Mouse (Mus musculus) limb, embryonic 13.5 days (tissue): ENCODE data around the gene Slc6a16. TPM values are rescaled to one million over a fixed set of nuclear protein-coding genes. Genes with fewer than 3 reads are reported as not detected.

Experiments used
- ATAC-seq: fragments of 200-750 bp; cut with Nextera tagmentation; 2 replicates; pipeline ENCODE4 v1.8.0; 2017; ENCODE audit warnings: low read depth, moderate number of reproducible peaks, moderate TSS enrichment; ENCODE audit not compliant: low FRiP score
- H3K27ac ChIP-seq: fragments of 300-500 bp; sonication (generic); 2 replicates; pipeline ENCODE4 v1.5.1; 2015; ENCODE audit warnings: inconsistent platforms, mild to moderate bottlenecking, moderate library complexity
- H3K27me3 ChIP-seq: fragments of 300-500 bp; sonication (generic); 2 replicates; pipeline ENCODE4 v1.6.1; 2015; ENCODE audit warnings: mild to moderate bottlenecking, inconsistent platforms
- H3K36me3 ChIP-seq: fragments of 300-500 bp; sonication (generic); 2 replicates; pipeline ENCODE4 v1.6.1; 2015; ENCODE audit warnings: inconsistent platforms, mild to moderate bottlenecking, moderate library complexity
- H3K4me1 ChIP-seq: fragments of 300-500 bp; sonication (generic); 2 replicates; pipeline ENCODE4 v1.6.1; 2015; ENCODE audit warnings: inconsistent platforms
- H3K4me2 ChIP-seq: fragments of 300-500 bp; sonication (generic); replicated peaks from 2 replicates; pipeline ENCODE4 v1.6.1; 2015; ENCODE audit warnings: inconsistent platforms, mild to moderate bottlenecking, moderate library complexity
- H3K4me3 ChIP-seq: fragments of 300-500 bp; sonication (generic); 2 replicates; pipeline ENCODE4 v1.5.1; 2015; ENCODE audit warnings: moderate library complexity, mild to moderate bottlenecking, inconsistent platforms
- H3K9ac ChIP-seq: fragments of 300-500 bp; sonication (generic); 2 replicates; pipeline ENCODE4 v1.6.1; 2015; ENCODE audit warnings: mild to moderate bottlenecking, inconsistent platforms
- H3K9me3 ChIP-seq: fragments of 300-500 bp; sonication (generic); 2 replicates; pipeline ENCODE4 v1.6.1; 2016; ENCODE audit warnings: inconsistent platforms
- WGBS: fragments of 180-500 bp; shearing (Covaris S2); methylation state at CpG from one replicate; pipeline ENCODE4 v1.1.7; 2015; 5-methylcytosine and 5-hydroxymethylcytosine counted together
- polyA plus RNA-seq: library from polyadenylated mRNA; unstranded; fragments of >200 nt; fragmentation: Nextera tagmentation; extraction: Ambion mirVana; gene quantifications from 2 replicates; pipeline ENCODE4 v1.2.1, GENCODE M21; 2015

Slc6a16 gene
- polyA plus RNA-seq, 1 experiment from 2014 or later, result 0.28 TPM

DNA sequence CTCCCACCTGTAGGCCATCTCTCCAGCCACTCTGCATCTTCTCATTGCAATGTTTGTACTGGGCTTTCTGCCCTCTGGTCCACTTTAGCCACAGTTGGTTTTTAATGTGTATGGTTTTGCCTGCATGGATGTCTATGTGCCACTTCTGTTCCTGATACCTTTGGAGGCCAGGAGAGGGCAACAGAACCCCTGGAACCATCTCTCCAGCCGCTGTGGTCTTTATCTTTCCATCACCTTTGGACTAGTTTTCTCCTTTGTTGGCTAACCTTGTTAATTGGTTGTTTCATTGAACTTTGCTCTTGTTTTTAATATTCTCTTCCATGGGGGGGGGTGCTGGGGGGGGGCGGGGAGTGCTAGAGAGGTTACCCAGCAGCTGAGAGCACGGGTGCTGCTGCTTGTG lies 23.5 kb downstream of the Slc6a16 start:
- ATAC-seq, result no peak
- H3K9me3 ChIP-seq, result no peaks in the 10 kb centered on the region
- peaks cover 18% of the 10 kb centered on the region for H3K4me1 ChIP-seq
- H3K9ac ChIP-seq, result no peak overlapping the region
- H3K27me3 ChIP-seq, result peaks cover 10% of the 10 kb centered on the region
- no peak overlapping the region for H3K27ac ChIP-seq
- no peaks in the 10 kb centered on the region for H3K36me3 ChIP-seq
- WGBS, result 75% methylated on average over 3 of the region's 3 CpGs
- H3K4me2 ChIP-seq, result no peak overlapping the region
- H3K4me3 ChIP-seq, result no peak overlapping the region

DNA sequence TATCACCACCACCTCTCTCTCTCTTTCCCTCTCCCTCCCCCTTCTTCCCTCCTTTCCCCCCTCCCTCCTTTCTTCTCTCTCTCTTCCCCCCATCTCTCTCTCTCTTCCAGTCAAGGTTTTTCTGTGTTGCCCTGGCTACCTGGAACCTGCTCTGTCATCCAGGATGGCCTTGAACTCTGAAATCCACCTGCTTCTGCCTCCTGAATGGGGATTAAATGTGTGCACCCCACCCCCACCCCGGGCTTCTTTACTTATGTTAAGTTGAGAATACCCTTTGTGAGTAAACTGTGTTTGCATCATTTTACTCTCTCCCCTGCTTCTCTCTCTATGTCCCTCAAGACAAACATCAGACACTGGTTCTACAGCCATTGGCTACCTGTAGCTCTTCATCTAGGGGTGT lies 24.6 kb downstream of the Slc6a16 start:
- Histone ChIP-seq H3K4me2 (no peak overlapping the region), H3K9me3 (no peaks in the 10 kb centered on the region), H3K27me3 (peaks cover 10% of the 10 kb centered on the region), H3K36me3 (no peaks in the 10 kb centered on the region), H3K9ac (no peak overlapping the region), H3K27ac (no peak overlapping the region), H3K4me1 (peaks cover 18% of the 10 kb centered on the region), H3K4me3 (no peak overlapping the region)
- 71% methylated on average over 1 of the region's 1 CpGs for WGBS
- ATAC-seq, result no peak

DNA sequence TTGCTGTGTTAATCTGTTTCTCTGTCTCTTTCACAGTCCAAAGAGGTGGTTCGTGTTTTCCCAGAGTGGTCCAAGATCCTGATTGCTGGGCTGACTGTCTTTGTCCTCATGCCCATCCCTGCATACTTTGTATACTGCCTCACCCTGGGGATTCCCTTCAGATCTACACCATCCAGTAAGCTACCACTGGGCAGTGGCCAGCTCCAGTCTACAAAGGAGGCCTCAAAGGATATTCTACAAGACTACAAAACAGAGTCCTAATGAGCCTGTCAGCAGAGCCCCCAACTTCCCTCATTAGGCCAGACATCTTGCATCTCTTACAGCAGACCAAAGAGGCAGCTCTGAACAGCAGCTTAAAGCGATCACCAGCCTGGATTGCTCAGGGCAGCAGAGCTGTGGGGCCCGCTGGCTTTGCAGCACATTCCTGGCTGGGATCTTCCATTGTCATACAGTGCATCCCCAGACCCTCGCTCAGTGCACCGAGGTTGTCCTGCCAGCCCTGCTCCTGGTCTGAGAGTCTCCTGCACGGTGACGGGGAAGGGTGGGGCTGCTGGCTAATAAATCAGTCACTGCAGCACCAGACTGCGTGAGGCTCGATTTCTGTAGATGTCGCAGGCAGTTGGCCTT lies 32.0 kb downstream of the Slc6a16 start:
- Histone ChIP-seq H3K9me3 (no peaks in the 10 kb centered on the region), H3K4me1 (peaks cover 14% of the 10 kb centered on the region), H3K4me3 (no peak overlapping the region), H3K9ac (no peak overlapping the region), H3K4me2 (no peak overlapping the region), H3K36me3 (no peaks in the 10 kb centered on the region), H3K27ac (no peak overlapping the region), H3K27me3 (peaks cover 21% of the 10 kb centered on the region)
- ATAC-seq, result no peak
- WGBS, result 45% methylated on average over 10 of the region's 10 CpGs

GRCm38 (mm10) chr7:45273672-45274071 lies 32.8 kb downstream of the Slc6a16 start:
- peaks cover 22% of the 10 kb centered on the region for H3K27me3 ChIP-seq
- WGBS, result 83% methylated on average over 8 of the region's 8 CpGs
- H3K27ac ChIP-seq, result no peak overlapping the region
- H3K4me1 ChIP-seq, result peaks cover 10% of the 10 kb centered on the region; the same call in 1 of the 2 replicates
- no peak for ATAC-seq
- H3K4me2 ChIP-seq, result no peak overlapping the region
- H3K9me3 ChIP-seq, result no peaks in the 10 kb centered on the region
- no peak overlapping the region for H3K4me3 ChIP-seq
- no peak overlapping the region for H3K9ac ChIP-seq
- H3K36me3 ChIP-seq, result no peaks in the 10 kb centered on the region

GRCm38 (mm10) chr7:45277136-45277760 lies 36.4 kb downstream of the Slc6a16 start, which contains the start of gene Slc6a21:
Gene Slc6a21 (plus strand): TSS chr7:45277513.
- no peak for ATAC-seq
- H3K4me3 ChIP-seq, result peak within 1 kb of the TSS; percentile 39
- no peak within 1 kb of the TSS for H3K27ac ChIP-seq
- H3K9me3 ChIP-seq, result no peaks in the 10 kb centered on the region
- peaks cover 10% of the 10 kb centered on the region; the same call in 1 of the 2 replicates for H3K4me1 ChIP-seq
- WGBS, result 7% methylated on average over 44 of the region's 44 CpGs
- H3K36me3 ChIP-seq, result no peaks in the 10 kb centered on the region
- peaks cover 28% of the 10 kb centered on the region for H3K27me3 ChIP-seq
- H3K4me2 ChIP-seq, result peak within 1 kb of the TSS; percentile 65
- peak within 1 kb of the TSS; percentile 51 for H3K9ac ChIP-seq

- Histone ChIP-seq H3K4me2 (no peak overlapping the region), H3K27me3 (no peaks in the 10 kb centered on the region), H3K4me1 (no peaks in the 10 kb centered on the region), H3K36me3 (no peaks in the 10 kb centered on the region), H3K27ac (no peak overlapping the region), H3K4me3 (no peak overlapping the region), H3K9me3 (no peaks in the 10 kb centered on the region), H3K9ac (no peak overlapping the region)
- ATAC-seq, result no peak
- 73% methylated on average over 13 of the region's 13 CpGs for WGBS
These were observed 45.6 kb downstream of the Slc6a16 start for GRCm38 (mm10) chr7:45286486-45286885.

- H3K4me1 ChIP-seq, result no peaks in the 10 kb centered on the region
- no peaks in the 10 kb centered on the region for H3K27me3 ChIP-seq
- ATAC-seq, result no peak
- no peaks in the 10 kb centered on the region for H3K36me3 ChIP-seq
- 65% methylated on average over 1 of the region's 1 CpGs for WGBS
- no peak overlapping the region for H3K27ac ChIP-seq
- no peaks in the 10 kb centered on the region for H3K9me3 ChIP-seq
- H3K4me2 ChIP-seq, result no peak overlapping the region
- no peak overlapping the region for H3K9ac ChIP-seq
- H3K4me3 ChIP-seq, result no peak overlapping the region
These were observed 55.7 kb downstream of the Slc6a16 start for GRCm38 (mm10) chr7:45296626-45297025.

GRCm38 (mm10) chr7:45297563-45297962 lies 56.7 kb downstream of the Slc6a16 start:
- Histone ChIP-seq H3K4me3 (no peak overlapping the region), H3K9me3 (no peaks in the 10 kb centered on the region), H3K9ac (no peak overlapping the region), H3K36me3 (no peaks in the 10 kb centered on the region), H3K27me3 (no peaks in the 10 kb centered on the region), H3K27ac (no peak overlapping the region), H3K4me2 (no peak overlapping the region), H3K4me1 (no peaks in the 10 kb centered on the region)
- ATAC-seq, result no peak
- WGBS, result 60% methylated on average over 3 of the region's 3 CpGs

DNA sequence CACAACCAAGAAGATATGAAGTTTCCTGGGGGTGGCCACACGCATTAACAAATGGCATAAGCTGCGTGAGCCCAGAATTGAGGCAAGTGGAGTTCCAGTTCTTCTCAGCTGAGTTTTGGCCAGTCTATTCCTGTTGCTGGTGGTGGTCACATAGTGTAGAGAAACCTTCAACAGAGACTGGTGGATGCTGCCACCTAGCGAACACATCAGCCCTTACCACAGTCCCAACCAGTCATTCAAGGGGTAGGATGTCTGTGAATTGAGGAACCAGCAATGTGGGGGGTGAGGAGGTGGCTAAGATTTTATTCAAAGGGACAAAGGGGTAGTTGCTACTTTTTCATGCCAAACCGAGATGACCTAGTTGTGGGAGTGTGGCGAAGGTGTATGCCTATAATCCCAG lies 58.9 kb downstream of the Slc6a16 start:
- H3K4me2 ChIP-seq, result no peak overlapping the region
- no peaks in the 10 kb centered on the region; the same call in 1 of the 2 replicates for H3K4me1 ChIP-seq
- 11% methylated on average over 5 of the region's 5 CpGs for WGBS
- ATAC-seq, result peak; percentile 89
- H3K9me3 ChIP-seq, result no peaks in the 10 kb centered on the region
- H3K4me3 ChIP-seq, result no peak overlapping the region
- H3K9ac ChIP-seq, result no peak overlapping the region
- no peak overlapping the region for H3K27ac ChIP-seq
- H3K36me3 ChIP-seq, result peaks cover 19% of the 10 kb centered on the region
- peaks cover 5% of the 10 kb centered on the region; the same call in 1 of the 2 replicates for H3K27me3 ChIP-seq

GRCm38 (mm10) chr7:45300270-45300669 lies 59.4 kb downstream of the Slc6a16 start:
- H3K9me3 ChIP-seq, result no peaks in the 10 kb centered on the region

GRCm38 (mm10) chr7:45302626-45303025 lies 61.7 kb downstream of the Slc6a16 start:
- H3K27ac ChIP-seq, result no peak overlapping the region
- H3K4me2 ChIP-seq, result no peak overlapping the region
- H3K4me3 ChIP-seq, result no peak overlapping the region
- ATAC-seq, result no peak
- peaks cover 5% of the 10 kb centered on the region; the same call in 1 of the 2 replicates for H3K27me3 ChIP-seq
- 72% methylated on average over 8 of the region's 8 CpGs for WGBS
- no peaks in the 10 kb centered on the region for H3K9me3 ChIP-seq
- H3K9ac ChIP-seq, result 0 out of 2 replicates have a peak overlapping the region, but pooled peaks have one; percentile 13
- H3K36me3 ChIP-seq, result peaks cover 31% of the 10 kb centered on the region
- H3K4me1 ChIP-seq, result no peaks in the 10 kb centered on the region; the same call in 1 of the 2 replicates

More at GRCm38 (mm10) chr7:45300270-45300669, 59.4 kb downstream of the Slc6a16 start:
- peaks cover 5% of the 10 kb centered on the region; the same call in 1 of the 2 replicates for H3K27me3 ChIP-seq
- ATAC-seq, result no peak
- no peak overlapping the region for H3K4me2 ChIP-seq
- no peak overlapping the region for H3K27ac ChIP-seq
- no peaks in the 10 kb centered on the region; the same call in 1 of the 2 replicates for H3K4me1 ChIP-seq
- H3K4me3 ChIP-seq, result no peak overlapping the region
- 0 out of 2 replicates have a peak overlapping the region, but pooled peaks have one; percentile 19 for H3K9ac ChIP-seq
- peaks cover 21% of the 10 kb centered on the region for H3K36me3 ChIP-seq
- 19% methylated on average over 6 of the region's 6 CpGs for WGBS

DNA sequence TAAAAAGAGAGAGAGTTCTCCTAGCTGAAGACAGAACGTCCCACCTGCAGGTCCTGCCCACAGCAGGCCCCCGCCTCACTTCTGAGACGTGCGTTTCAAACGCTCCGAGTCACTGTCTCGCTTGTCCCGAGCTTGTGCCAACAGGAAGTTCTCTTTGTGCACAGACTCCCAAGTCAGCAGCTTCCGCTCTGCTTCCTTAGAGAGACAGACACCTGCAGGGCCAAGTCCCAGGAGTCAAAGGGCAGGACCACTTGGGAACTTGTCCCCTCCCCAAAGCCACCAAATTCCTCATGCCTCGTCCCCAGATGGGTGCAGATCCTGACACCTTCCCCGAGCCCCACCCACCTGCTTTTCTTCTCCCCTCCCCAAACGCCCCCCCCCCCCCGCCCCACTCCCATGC lies 64.0 kb downstream of the Slc6a16 start:
- H3K4me3 ChIP-seq, result no peak overlapping the region
- peaks cover 5% of the 10 kb centered on the region; the same call in 1 of the 2 replicates for H3K27me3 ChIP-seq
- H3K4me2 ChIP-seq, result peak overlapping the region; percentile 47
- H3K27ac ChIP-seq, result no peak overlapping the region
- WGBS, result 20% methylated on average over 11 of the region's 13 CpGs
- no peak overlapping the region for H3K9ac ChIP-seq
- no peak for ATAC-seq
- peaks cover 40% of the 10 kb centered on the region for H3K36me3 ChIP-seq
- no peaks in the 10 kb centered on the region for H3K9me3 ChIP-seq
- no peaks in the 10 kb centered on the region; the same call in 1 of the 2 replicates for H3K4me1 ChIP-seq
